Mouse (Mus musculus) C2C12 (cell line): ENCODE results near the gene Tnrc18.

Source experiments
- CTCF ChIP-seq: IDR thresholded peaks from one replicate; pipeline ENCODE4 v1.5.1; 2011; ENCODE audit not compliant: control insufficient read depth, insufficient read depth, insufficient read length
- MAX ChIP-seq: IDR thresholded peaks from one replicate; pipeline ENCODE4 v1.6.1; 2011; ENCODE audit warnings: mild to moderate bottlenecking, control low read depth
- MYOD1 ChIP-seq: IDR thresholded peaks from one replicate; pipeline ENCODE4 v1.6.1; 2011; ENCODE audit warnings: low read depth; ENCODE audit not compliant: control insufficient read depth, insufficient read length
- MYOG ChIP-seq: IDR thresholded peaks from one replicate; pipeline ENCODE4 v1.6.1; 2011; ENCODE audit not compliant: control insufficient read depth, insufficient read length; ENCODE audit errors: extremely low read depth
- USF1 ChIP-seq: IDR thresholded peaks from one replicate; pipeline ENCODE4 v1.6.1; 2011; ENCODE audit warnings: low read depth, mild to moderate bottlenecking, control low read depth, moderate library complexity

DNA sequence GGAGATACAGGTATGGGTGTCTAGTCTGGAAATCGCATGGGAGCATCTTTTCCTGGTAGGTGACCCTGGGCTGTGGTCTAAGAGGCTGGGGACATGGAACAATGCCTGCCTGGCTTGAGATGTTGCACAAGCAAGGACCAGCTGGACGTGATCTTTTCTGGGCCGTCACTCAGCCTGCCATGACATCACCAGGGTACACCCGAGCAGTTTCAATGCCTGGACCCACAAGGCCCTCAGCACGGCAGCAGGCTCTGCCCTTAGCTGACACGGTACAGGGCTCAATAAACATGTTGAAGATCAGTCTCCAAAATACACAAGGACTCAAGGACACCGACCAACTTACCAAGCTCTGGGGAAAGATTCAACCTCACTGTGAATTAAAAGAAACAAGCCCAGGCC is 34.3 kb downstream of the Tnrc18 start:
- TF ChIP-seq CTCF (no peak), MYOG (no peak), MAX (no peak), USF1 (no peak), MYOD1 (no peak)
